Mouse (Mus musculus) MEL (cell line): Measurements from ENCODE around the gene Rbm38. TPM values are rescaled to one million over a fixed set of nuclear protein-coding genes. Genes with fewer than 3 reads are reported as not detected.
A peak's percentile ranks its signal among the peaks of the same experiment; 100 is the strongest.

Experiments used
- DNase-seq: peaks from one replicate; pipeline ENCODE4 v3.0.0; 2011; ENCODE audit warnings: low read depth, low spot score
- H3K27ac ChIP-seq: 2 replicates; pipeline ENCODE4 v1.5.1; 2012; ENCODE audit warnings: low read depth, mild to moderate bottlenecking, control low read depth, low read length, moderate library complexity; ENCODE audit not compliant: control insufficient read depth
- H3K27me3 ChIP-seq, 2 experiments: fragments of 150-350 bp in 1 of 2; sonication (generic) in 1 of 2; 2 replicates each; pipeline ENCODE4 v1.6.1; 2012; ENCODE audit warnings: low read length in 2 of 2, mild to moderate bottlenecking in 2 of 2, improper control_type of control experiment in 1 of 2, moderate library complexity in 1 of 2; ENCODE audit not compliant: insufficient read depth in 2 of 2, control insufficient read depth in 1 of 2
- H3K36me3 ChIP-seq, 2 experiments: 2 replicates each; pipeline ENCODE4 v1.6.1; 2012 to 2014; ENCODE audit warnings: low read length in 2 of 2, improper control_type of control experiment in 1 of 2, inconsistent platforms in 1 of 2, mild to moderate bottlenecking in 1 of 2; ENCODE audit not compliant: insufficient read depth in 2 of 2, control insufficient read depth in 1 of 2
- H3K4me1 ChIP-seq, 2 experiments: fragments of 150-350 bp in 1 of 2; sonication (generic) in 1 of 2; 2 replicates each; pipeline ENCODE4 v1.6.1; 2012; ENCODE audit warnings: low read length in 2 of 2, improper control_type of control experiment in 1 of 2, mild to moderate bottlenecking in 1 of 2; ENCODE audit not compliant: insufficient read depth in 2 of 2, control insufficient read depth in 1 of 2
- H3K4me3 ChIP-seq, 2 experiments: fragments of 150-350 bp in 1 of 2; sonication (generic) in 1 of 2; 2 replicates each; pipeline ENCODE4 v1.5.1; 2012; ENCODE audit warnings: low read depth in 2 of 2, low read length in 2 of 2, mild to moderate bottlenecking in 2 of 2, moderate library complexity in 2 of 2, control low read depth in 1 of 2, improper control_type of control experiment in 1 of 2; ENCODE audit not compliant: control insufficient read depth in 1 of 2, insufficient read depth in 1 of 2
- H3K79me2 ChIP-seq: 2 replicates; pipeline ENCODE4 v1.6.1; 2012; ENCODE audit warnings: mild to moderate bottlenecking, low read length, moderate library complexity; ENCODE audit not compliant: control insufficient read depth, poor library complexity, insufficient read depth
- H3K9ac ChIP-seq: 2 replicates; pipeline ENCODE4 v1.6.1; 2012; ENCODE audit warnings: low read depth, mild to moderate bottlenecking, control low read depth, low read length, moderate library complexity; ENCODE audit not compliant: control insufficient read depth, poor library complexity, severe bottlenecking
- H3K9me3 ChIP-seq: fragments of 150-350 bp; sonication (generic); replicated peaks from 2 replicates; pipeline ENCODE4 v1.6.1; 2012; ENCODE audit warnings: mild to moderate bottlenecking, low read length, improper control_type of control experiment, moderate library complexity; ENCODE audit not compliant: insufficient read depth
- CHD2 ChIP-seq: IDR thresholded peaks from 2 replicates; pipeline ENCODE4 v1.6.1; 2011; ENCODE audit warnings: low read length, improper control_type of control experiment
- CTCF ChIP-seq, 3 experiments: IDR thresholded peaks in 2 of 3; conservative IDR thresholded peaks in 1 of 3; 2 replicates each; pipeline ENCODE4 v1.5.1; 2011 to 2012; ENCODE audit warnings: low read length in 3 of 3, low read depth in 2 of 3, mild to moderate bottlenecking in 2 of 3, improper control_type of control experiment in 1 of 3, inconsistent platforms in 1 of 3, mixed read lengths in 1 of 3, moderate library complexity in 1 of 3; ENCODE audit not compliant: control insufficient read depth in 1 of 3, insufficient read depth in 1 of 3, poor library complexity in 1 of 3, severe bottlenecking in 1 of 3
- E2F4 ChIP-seq: IDR thresholded peaks from 2 replicates; pipeline ENCODE4 v1.6.1; 2011; ENCODE audit warnings: low read depth, low read length, improper control_type of control experiment, borderline replicate concordance
- GABPA ChIP-seq: IDR thresholded peaks from 2 replicates; pipeline ENCODE4 v1.6.1; 2012; ENCODE audit warnings: low read depth, mild to moderate bottlenecking, inconsistent platforms, low read length, improper control_type of control experiment, moderate library complexity
- GATA1 ChIP-seq: IDR thresholded peaks from 2 replicates; pipeline ENCODE4 v1.6.1; 2011; ENCODE audit warnings: low read depth, low read length, improper control_type of control experiment
- JUND ChIP-seq: IDR thresholded peaks from 2 replicates; pipeline ENCODE4 v1.6.1; 2011; ENCODE audit warnings: low read depth, mild to moderate bottlenecking, improper control_type of control experiment, low read length
- KAT2A ChIP-seq: conservative IDR thresholded peaks from 2 replicates; pipeline ENCODE4 v1.6.1; 2012; ENCODE audit warnings: low read depth, low read length, improper control_type of control experiment, inconsistent platforms
- MAFK ChIP-seq: IDR thresholded peaks from 2 replicates; pipeline ENCODE4 v1.6.1; 2011; ENCODE audit warnings: low read depth, mild to moderate bottlenecking, low read length, improper control_type of control experiment, borderline replicate concordance
- MAX ChIP-seq: IDR thresholded peaks from 2 replicates; pipeline ENCODE4 v1.6.1; 2011; ENCODE audit warnings: low read length, improper control_type of control experiment
- MEF2A ChIP-seq: IDR thresholded peaks from 2 replicates; pipeline ENCODE4 v1.6.1; 2014; ENCODE audit warnings: low read depth, mild to moderate bottlenecking, inconsistent platforms, low read length, improper control_type of control experiment; ENCODE audit not compliant: poor library complexity, insufficient replicate concordance, severe bottlenecking; ENCODE audit errors: extremely low read depth
- MYB ChIP-seq: IDR thresholded peaks from 2 replicates; pipeline ENCODE4 v1.6.1; 2011; ENCODE audit warnings: mild to moderate bottlenecking, low read depth, low read length, improper control_type of control experiment
- MYC ChIP-seq: IDR thresholded peaks from 2 replicates; pipeline ENCODE4 v1.6.1; 2011; ENCODE audit warnings: low read depth, mild to moderate bottlenecking, low read length, improper control_type of control experiment, moderate library complexity
- NELFE ChIP-seq: IDR thresholded peaks from 2 replicates; pipeline ENCODE4 v1.6.1; 2011; ENCODE audit warnings: low read depth, low read length, improper control_type of control experiment
- POLR2A ChIP-seq, 2 experiments: IDR thresholded peaks; 2 replicates each; pipeline ENCODE4 v1.6.1; 2011 to 2012; ENCODE audit warnings: low read length in 2 of 2, mild to moderate bottlenecking in 2 of 2, control low read depth in 1 of 2, improper control_type of control experiment in 1 of 2, low read depth in 1 of 2, moderate library complexity in 1 of 2; ENCODE audit not compliant: control insufficient read depth in 1 of 2, insufficient read depth in 1 of 2, poor library complexity in 1 of 2
- POLR2AphosphoS2 ChIP-seq: IDR thresholded peaks from 2 replicates; pipeline ENCODE4 v1.6.1; 2011; ENCODE audit warnings: low read length, improper control_type of control experiment
- POLR2AphosphoS5 ChIP-seq: IDR thresholded peaks from 2 replicates; pipeline ENCODE4 v1.6.1; 2012; ENCODE audit warnings: low read depth, borderline replicate concordance, mild to moderate bottlenecking, inconsistent platforms, low read length, moderate library complexity, mixed read lengths
- RAD21 ChIP-seq: IDR thresholded peaks from 2 replicates; pipeline ENCODE4 v1.6.1; 2011; ENCODE audit warnings: mild to moderate bottlenecking, low read depth, low read length, improper control_type of control experiment
- SIN3A ChIP-seq: IDR thresholded peaks from 2 replicates; pipeline ENCODE4 v1.6.1; 2012; ENCODE audit warnings: low read length, improper control_type of control experiment, inconsistent platforms
- TAL1 ChIP-seq: IDR thresholded peaks from 2 replicates; pipeline ENCODE4 v1.6.1; 2012; ENCODE audit warnings: mild to moderate bottlenecking, inconsistent platforms, low read length, moderate library complexity, mixed read lengths
- TCF12 ChIP-seq: IDR thresholded peaks from 2 replicates; pipeline ENCODE4 v1.6.1; 2014; ENCODE audit warnings: low read depth, mild to moderate bottlenecking, inconsistent platforms, low read length, improper control_type of control experiment, moderate library complexity
- USF1 ChIP-seq: IDR thresholded peaks from 2 replicates; pipeline ENCODE4 v1.6.1; 2014; ENCODE audit warnings: low read depth, mild to moderate bottlenecking, inconsistent platforms, low read length, improper control_type of control experiment, moderate library complexity
- USF2 ChIP-seq, 2 experiments: IDR thresholded peaks; 2 replicates each; pipeline ENCODE4 v1.6.1; 2011 to 2012; ENCODE audit warnings: improper control_type of control experiment in 2 of 2, low read length in 2 of 2, borderline replicate concordance in 1 of 2, inconsistent platforms in 1 of 2, low read depth in 1 of 2, mild to moderate bottlenecking in 1 of 2; ENCODE audit not compliant: insufficient read depth in 1 of 2
- ZMIZ1 ChIP-seq: IDR thresholded peaks from 2 replicates; pipeline ENCODE4 v1.6.1; 2012; ENCODE audit warnings: low read depth, mild to moderate bottlenecking, inconsistent platforms, low read length, improper control_type of control experiment, moderate library complexity
- polyA plus RNA-seq, 2 experiments: library from polyadenylated mRNA; stranded (reverse) in 1 of 2; unstranded in 1 of 2; fragments of >175 nt in 1 of 2; fragments of >200 nt in 1 of 2; gene quantifications; 2 replicates each; pipeline versions ENCODE4 v1.2.1 to v1.2.4; 2012; ENCODE audit warnings: low replicate concordance in 2 of 2, low read depth in 1 of 2; ENCODE audit not compliant: insufficient read length in 2 of 2, insufficient read depth in 1 of 2, missing spikeins in 1 of 2
- total RNA-seq: library from RNA; depleted of rRNA; stranded (reverse); fragments of 300-350 nt; gene quantifications from 2 replicates; pipeline ENCODE4 v1.2.3, GENCODE M21; 2012

The Rbm38 gene
- total and polyA plus RNA-seq, 3 experiments, result 39.0 to 207 TPM; not detected in 1

DNA sequence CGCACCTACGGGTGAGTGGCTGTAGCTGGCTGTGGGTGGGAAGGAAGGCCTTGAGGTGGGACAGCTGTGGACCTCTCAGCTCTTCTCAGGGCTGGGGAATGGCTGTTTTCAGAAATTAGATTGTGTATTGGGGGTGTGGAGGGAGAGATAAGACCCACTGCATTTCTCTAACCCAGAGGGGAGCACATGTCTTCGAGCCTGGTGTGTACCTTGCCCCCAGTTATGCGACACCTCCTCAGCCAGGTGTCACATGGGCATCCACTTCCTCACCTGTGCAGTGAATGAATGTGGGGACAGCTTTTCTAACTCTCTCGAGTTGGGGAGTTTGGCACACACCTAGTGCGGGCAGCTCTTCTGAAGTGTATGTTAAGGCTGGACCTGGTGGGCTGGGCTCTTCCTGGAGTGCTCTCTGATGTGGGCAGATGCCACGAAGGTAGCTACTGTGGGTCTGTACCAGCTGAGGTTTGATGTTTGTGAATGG is 3.1 kb downstream of the Rbm38 start:
- Histone ChIP-seq H3K79me2 (peaks cover 55% of the 10 kb centered on the region), H3K27me3 (no peaks in the 10 kb centered on the region), H3K9me3 (no peaks in the 10 kb centered on the region), H3K4me3 (peak overlapping the region; percentile 82 to 99), H3K4me1 (peaks cover 10 to 53% of the 10 kb centered on the region in 2 experiments), H3K9ac (peak overlapping the region; percentile 80), H3K27ac (no peak overlapping the region), H3K36me3 (peaks cover 7 to 39% of the 10 kb centered on the region in 2 experiments; a peak in 3 of 4 replicates)
- TF ChIP-seq MAFK (no peak), USF1 (no peak), MAX (peak; percentile 41; the same call in 1 of the 2 replicates), CTCF (IDR thresholded peaks at IDR 0.05 in 2 of 3, conservative IDR thresholded peaks at IDR 0.05 in 1 of 3; ENCODE audit: control insufficient read depth in 1 of 3, insufficient read depth in 1 of 3, low read depth in 2 of 3, low read length in 3 of 3, poor library complexity in 1 of 3, severe bottlenecking in 1 of 3) (no peak), USF2 (IDR thresholded peaks at IDR 0.05; ENCODE audit: borderline replicate concordance in 1 of 2, insufficient read depth in 1 of 2, low read depth in 1 of 2, low read length in 2 of 2) (no peak), POLR2A (IDR thresholded peaks at IDR 0.05; ENCODE audit: control insufficient read depth in 1 of 2, insufficient read depth in 1 of 2, low read depth in 1 of 2, low read length in 2 of 2, poor library complexity in 1 of 2) (no peak), ZMIZ1 (no peak), RAD21 (no peak), TAL1 (peak; percentile 50), POLR2AphosphoS5 (0 out of 2 replicates have a peak, but pooled peaks have one; percentile 5), GATA1 (peak; percentile 35; the same call in 1 of the 2 replicates), NELFE (no peak), SIN3A (0 out of 2 replicates have a peak, but pooled peaks have one; percentile 19), MYC (peak; percentile 43; the same call in 1 of the 2 replicates)
- DNase-seq, result peak; percentile 34

DNA sequence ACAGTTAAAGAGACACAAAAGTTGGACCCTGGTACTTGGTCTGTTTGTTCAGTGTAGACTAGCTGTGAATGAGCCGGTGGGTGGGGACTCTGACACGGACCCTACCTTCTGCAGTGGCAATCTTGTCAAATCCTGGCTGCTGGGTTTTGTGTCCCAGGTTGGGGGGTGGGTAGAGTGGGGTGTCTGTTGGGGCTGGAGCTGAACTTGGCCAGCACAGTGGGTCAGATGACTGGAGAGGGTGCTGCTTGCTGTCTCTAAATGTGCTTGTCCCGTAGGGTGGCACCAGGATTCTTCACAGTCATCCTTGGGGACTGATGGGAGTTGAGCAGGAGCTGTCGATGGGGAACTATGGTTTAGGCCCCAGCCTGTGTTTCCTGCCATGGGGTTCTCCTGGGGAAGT is 3.7 kb downstream of the Rbm38 start:
- H3K4me3 ChIP-seq, result peak overlapping the region; percentile 82 to 99; a peak in 3 of 4 replicates
- DNase-seq, result no peak
- H3K9me3 ChIP-seq, result no peaks in the 10 kb centered on the region
- no peaks in the 10 kb centered on the region for H3K27me3 ChIP-seq
- H3K27ac ChIP-seq, result no peak overlapping the region
- peak overlapping the region; percentile 80 for H3K9ac ChIP-seq
- H3K36me3 ChIP-seq, result peaks cover 7 to 33% of the 10 kb centered on the region in 2 experiments; a peak in 3 of 4 replicates
- H3K79me2 ChIP-seq, result peaks cover 60% of the 10 kb centered on the region
- TF ChIP-seq TCF12 (no peak), USF1 (no peak), POLR2AphosphoS2 (no peak), JUND (no peak), E2F4 (no peak), MEF2A (no peak), CHD2 (no peak), SIN3A (no peak), KAT2A (no peak), GABPA (no peak), MYB (no peak), RAD21 (no peak)
- H3K4me1 ChIP-seq, result peaks cover 6 to 47% of the 10 kb centered on the region in 2 experiments
